Mouse (Mus musculus): ENCODE measurements around the gene Adora2b.
"Not testable (repeated sequence)": the region's sequence is repeated elsewhere in the genome, so short reads cannot be mapped to it uniquely, and the experiment has no call there.

The Adora2b gene

GRCm38 (mm10) chr11:62264018-62264417, 15.2 kb downstream of the Adora2b start:
- no peak for DNase-seq (ENCODE audit: low read depth, low spot score)

GRCm38 (mm10) chr11:62265642-62266041, 16.9 kb downstream of the Adora2b start:
- DNase-seq (ENCODE audit: low read depth, low spot score): no peak

- DNase-seq (ENCODE audit: low read depth, low spot score): no peak
These were observed 17.9 kb downstream of the Adora2b start for GRCm38 (mm10) chr11:62266466-62267214.

- DNase-seq (ENCODE audit: low read depth, low spot score): no peak
These were observed 19.6 kb downstream of the Adora2b start for GRCm38 (mm10) chr11:62268381-62268780.

GRCm38 (mm10) chr11:62269097-62269496, 20.3 kb downstream of the Adora2b start:
- DNase-seq (ENCODE audit: low read depth, low spot score): no peak

- DNase-seq (ENCODE audit: low read depth, low spot score): no peak
These were observed 22.1 kb downstream of the Adora2b start for GRCm38 (mm10) chr11:62270851-62271250.

GRCm38 (mm10) chr11:62277086-62277485, 28.3 kb downstream of the Adora2b start:
- DNase-seq (ENCODE audit: low read depth, low spot score): no peak

GRCm38 (mm10) chr11:62278027-62278426, 29.2 kb downstream of the Adora2b start:
- DNase-seq (ENCODE audit: low read depth, low spot score): peak; percentile 86

- DNase-seq (ENCODE audit: low read depth, low spot score): peak; percentile 93
These were observed 32.2 kb downstream of the Adora2b start, which contains the start of the genes Zswim7 and Ttc19 for GRCm38 (mm10) chr11:62280675-62281600. Gene Zswim7, minus strand, starts transcription at chr11:62281375. Gene Ttc19, plus strand, starts transcription at chr11:62281473.

- DNase-seq (ENCODE audit: low read depth, low spot score): peak; percentile 68
These were observed 32.8 kb downstream of the Adora2b start for GRCm38 (mm10) chr11:62281601-62281997.

- DNase-seq (ENCODE audit: low read depth, low spot score): not testable (repeated sequence)
These were observed 35.2 kb downstream of the Adora2b start for GRCm38 (mm10) chr11:62284020-62284419.

GRCm38 (mm10) chr11:62285020-62285419, 36.2 kb downstream of the Adora2b start:
- DNase-seq (ENCODE audit: low read depth, low spot score): no peak

GRCm38 (mm10) chr11:62287700-62288099, 38.9 kb downstream of the Adora2b start:
- DNase-seq (ENCODE audit: low read depth, low spot score): no peak

- no peak for DNase-seq (ENCODE audit: low read depth, low spot score)
These were observed 45.3 kb downstream of the Adora2b start for GRCm38 (mm10) chr11:62294121-62294520.

- no peak for DNase-seq (ENCODE audit: low read depth, low spot score)
These were observed 50.1 kb downstream of the Adora2b start for GRCm38 (mm10) chr11:62298883-62299282.

GRCm38 (mm10) chr11:62305866-62306265, 57.1 kb downstream of the Adora2b start:
- DNase-seq (ENCODE audit: low read depth, low spot score): no peak

GRCm38 (mm10) chr11:62309296-62309695, 60.5 kb downstream of the Adora2b start:
- DNase-seq (ENCODE audit: low read depth, low spot score): no peak

GRCm38 (mm10) chr11:62314984-62315383, 66.2 kb downstream of the Adora2b start:
- DNase-seq (ENCODE audit: low read depth, low spot score): no peak

All from ES-CJ7 (cell line).